Mouse (Mus musculus) brain, embryonic 18.5 days (tissue): ENCODE data around the gene Actrt2.

Source experiments
- DNase-seq: peaks from one replicate; pipeline ENCODE4 v3.0.0-alpha.2; 2012; ENCODE audit warnings: low read depth, low spot score

Gene Actrt2

GRCm38 (mm10) chr4:154683068-154683752 lies 15.5 kb upstream of the Actrt2 start:
- no peak for DNase-seq

DNA sequence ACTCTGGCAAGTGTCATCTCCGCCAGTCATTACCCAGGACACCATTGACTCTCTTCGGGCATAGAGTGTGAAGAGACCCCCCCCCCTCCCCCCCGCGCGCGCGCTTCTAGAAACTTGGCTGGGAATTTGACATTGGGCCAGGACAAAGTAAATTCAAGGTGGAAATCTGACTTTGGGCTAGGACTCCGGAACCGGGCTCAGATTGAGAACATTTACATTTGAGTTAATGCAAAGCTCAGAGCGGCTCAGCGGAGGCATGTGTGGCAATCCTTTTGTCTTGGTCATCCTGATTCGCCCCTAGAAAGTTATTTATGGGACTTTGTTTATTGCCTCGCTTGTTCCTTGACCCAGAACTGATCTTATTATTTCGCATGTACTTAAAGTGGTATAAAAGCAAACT lies 14.6 kb upstream of the Actrt2 start:
- no peak for DNase-seq

DNA sequence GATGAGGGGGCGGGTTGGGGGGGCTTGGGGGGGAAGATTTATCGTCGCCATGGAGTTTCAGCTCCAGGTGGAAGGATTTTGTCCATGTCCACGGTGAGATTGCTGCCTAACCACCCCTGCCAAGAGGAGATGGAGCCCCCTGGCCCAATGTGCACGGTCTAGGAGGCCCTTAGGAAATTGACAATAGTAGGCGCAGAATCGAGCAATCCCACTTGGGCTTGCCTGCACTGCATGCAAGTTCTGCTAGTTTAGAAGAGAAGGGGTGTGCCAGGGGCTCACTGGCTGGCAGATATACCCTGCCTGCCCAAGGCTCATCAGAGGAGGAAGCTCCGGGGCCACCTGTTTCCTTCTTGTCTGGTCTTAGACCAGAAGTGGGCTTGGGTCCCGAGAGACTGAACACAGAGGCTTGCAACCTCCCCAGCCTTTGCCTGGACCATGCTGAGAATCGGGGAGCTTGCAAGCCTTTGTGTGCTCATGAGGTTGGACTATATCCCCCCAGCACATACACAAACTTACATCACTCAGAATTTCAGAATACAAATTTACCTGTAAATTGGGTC lies 7.9 kb upstream of the Actrt2 start:
- no peak for DNase-seq

DNA sequence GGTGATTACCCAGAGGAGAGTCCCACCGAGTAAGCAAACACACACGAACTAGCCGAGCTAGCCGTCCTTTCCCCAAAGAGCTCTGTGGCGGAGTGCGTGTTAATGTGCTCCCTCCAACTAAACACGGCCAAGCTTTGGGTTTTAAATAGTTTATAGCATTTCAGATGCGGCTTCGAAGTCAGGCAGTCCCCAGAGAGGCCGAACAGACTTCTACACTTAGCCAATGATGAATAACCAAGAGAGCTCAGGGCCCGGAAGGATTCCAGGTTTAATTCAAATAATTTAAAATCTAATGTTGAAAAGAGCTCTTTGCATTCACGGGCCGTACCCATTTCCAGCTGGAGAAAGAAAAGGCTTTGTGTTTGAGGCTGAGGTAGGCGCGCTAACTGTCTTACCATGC lies 7.3 kb upstream of the Actrt2 start:
- no peak for DNase-seq

DNA sequence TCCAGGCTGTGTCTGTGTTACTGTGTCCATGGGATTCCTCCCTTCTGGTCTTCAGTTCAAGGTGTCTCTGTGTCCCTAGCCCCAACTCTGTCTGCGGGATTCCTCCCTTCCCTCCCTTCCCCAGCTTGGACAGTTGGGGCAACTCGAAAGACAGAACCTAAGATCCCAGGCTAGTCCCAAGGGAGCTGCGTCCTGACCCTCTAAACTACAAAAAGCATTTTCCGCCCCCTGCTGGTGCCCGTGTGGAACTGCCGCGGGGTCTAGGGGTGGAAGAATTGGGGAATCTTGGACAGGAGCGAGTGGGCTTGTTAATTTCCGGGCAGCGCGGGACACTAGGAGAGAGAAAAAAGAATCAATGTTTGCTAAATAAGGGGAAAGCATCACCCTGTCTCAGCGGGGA lies 6.9 kb upstream of the Actrt2 start:
- DNase-seq = no peak

DNA sequence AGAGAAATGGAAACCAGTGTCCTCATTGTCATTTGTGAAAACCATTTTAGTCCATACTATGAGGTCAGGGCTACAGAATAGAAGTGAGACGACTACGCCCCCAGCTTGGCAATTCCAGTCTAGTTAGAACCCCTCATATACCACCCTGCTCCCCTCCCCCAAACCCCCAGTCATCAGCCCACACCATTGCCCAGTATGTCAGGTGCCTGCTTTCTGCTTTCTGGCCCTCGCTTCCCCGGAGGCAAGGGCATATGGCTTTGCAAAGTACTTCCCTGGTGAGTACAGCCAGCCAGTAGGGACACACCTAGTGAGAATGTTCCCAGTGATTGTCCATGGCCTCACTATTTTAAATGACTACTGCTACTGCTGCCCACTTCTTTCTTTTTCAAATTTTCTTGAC lies 6.3 kb upstream of the Actrt2 start:
- DNase-seq = no peak

GRCm38 (mm10) chr4:154672027-154672426 lies 4.4 kb upstream of the Actrt2 start:
- DNase-seq = no peak

- no peak for DNase-seq
These were observed 3.7 kb upstream of the Actrt2 start for GRCm38 (mm10) chr4:154671232-154671912.

DNA sequence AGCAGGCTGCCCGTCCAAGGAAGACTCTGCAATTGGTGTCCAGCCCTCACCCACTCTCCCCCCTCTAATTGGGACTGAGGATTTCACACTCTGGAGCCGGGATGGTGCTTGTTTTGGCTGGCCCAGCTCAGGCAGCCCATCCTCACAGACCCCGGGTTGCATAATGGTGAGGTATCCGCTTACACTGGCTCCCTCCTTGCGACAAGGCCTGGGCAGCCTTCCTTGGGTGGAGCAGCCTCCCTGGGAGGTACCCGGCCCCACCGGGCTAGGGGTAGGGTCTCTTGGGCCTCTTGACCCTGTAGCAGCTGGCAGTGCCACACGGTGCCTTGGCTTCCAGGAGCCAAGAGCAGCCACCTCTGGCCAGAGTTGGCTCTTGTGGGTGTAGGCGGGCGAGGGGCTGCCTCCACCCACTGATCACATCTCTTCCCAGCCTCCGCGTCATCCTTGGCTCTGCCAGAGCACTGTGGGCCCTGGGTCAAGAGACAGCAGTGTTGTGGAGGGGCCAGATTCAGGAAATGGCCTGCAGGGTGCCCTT lies 4.9 kb downstream of the Actrt2 start:
- no peak for DNase-seq

DNA sequence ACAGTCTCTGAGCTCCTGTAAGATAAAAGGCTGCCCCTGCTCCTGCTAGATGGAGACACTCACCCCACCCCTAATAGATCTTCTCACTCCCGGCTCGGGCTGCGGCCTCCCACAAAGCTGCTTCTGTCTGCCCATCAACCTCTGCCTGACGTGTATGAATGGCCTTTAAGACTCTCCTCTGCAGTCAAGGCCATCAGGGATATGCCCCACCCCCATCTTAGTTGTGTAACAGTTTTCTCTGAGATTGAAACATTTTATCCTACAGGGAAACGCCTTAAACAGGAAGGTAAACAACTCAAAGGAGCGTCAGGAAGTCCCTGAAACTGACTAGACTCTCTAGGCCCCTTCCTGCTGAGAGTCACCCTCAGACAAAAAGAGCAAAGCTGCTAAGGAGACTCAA lies 6.4 kb downstream of the Actrt2 start:
- DNase-seq = no peak

DNA sequence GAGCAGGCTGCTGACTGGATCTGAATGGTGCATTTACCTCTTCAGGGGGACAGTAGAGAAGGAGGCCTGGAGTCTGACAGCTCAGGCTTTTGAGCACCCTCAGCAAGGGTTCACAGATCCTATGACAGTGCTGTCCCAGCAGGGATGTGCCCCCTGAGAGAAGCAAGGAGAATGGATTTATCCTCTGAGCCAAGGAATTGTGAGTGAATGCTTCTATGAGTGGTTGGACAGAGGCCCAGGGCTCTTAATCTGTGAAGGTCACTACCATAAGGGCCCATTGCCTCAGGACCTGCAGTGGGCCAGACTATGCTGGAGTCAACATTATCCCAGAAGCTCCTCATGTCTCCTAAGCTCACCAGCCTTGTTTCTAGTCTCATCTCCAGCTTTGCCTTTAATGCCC lies 7.6 kb downstream of the Actrt2 start:
- no peak for DNase-seq

- no peak for DNase-seq
These were observed 12.3 kb downstream of the Actrt2 start for GRCm38 (mm10) chr4:154655134-154655910.

DNA sequence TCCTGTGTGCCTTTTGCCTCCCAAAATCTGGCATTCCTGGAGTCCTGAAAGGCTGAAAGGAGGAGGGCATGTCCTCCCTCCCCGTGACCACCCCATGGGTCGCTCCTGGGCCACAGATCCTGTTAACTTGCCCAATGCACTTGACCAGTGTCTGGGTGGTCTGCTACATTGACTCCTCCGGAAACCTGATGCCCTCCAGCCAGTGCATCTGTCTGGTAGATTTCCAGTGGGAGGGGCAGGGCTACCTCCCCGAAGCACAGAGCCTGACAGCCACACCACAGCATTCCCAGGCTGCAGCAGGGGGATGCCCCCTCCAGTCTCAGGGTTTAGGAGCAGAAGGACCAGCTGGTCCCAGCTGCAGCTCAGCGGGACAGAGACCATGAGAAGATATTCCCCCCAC lies 15.2 kb downstream of the Actrt2 start:
- DNase-seq = no peak

- no peak for DNase-seq
These were observed 18.5 kb downstream of the Actrt2 start for GRCm38 (mm10) chr4:154649083-154649747.

- no peak for DNase-seq
These were observed 25.2 kb downstream of the Actrt2 start for GRCm38 (mm10) chr4:154642496-154642895.

DNA sequence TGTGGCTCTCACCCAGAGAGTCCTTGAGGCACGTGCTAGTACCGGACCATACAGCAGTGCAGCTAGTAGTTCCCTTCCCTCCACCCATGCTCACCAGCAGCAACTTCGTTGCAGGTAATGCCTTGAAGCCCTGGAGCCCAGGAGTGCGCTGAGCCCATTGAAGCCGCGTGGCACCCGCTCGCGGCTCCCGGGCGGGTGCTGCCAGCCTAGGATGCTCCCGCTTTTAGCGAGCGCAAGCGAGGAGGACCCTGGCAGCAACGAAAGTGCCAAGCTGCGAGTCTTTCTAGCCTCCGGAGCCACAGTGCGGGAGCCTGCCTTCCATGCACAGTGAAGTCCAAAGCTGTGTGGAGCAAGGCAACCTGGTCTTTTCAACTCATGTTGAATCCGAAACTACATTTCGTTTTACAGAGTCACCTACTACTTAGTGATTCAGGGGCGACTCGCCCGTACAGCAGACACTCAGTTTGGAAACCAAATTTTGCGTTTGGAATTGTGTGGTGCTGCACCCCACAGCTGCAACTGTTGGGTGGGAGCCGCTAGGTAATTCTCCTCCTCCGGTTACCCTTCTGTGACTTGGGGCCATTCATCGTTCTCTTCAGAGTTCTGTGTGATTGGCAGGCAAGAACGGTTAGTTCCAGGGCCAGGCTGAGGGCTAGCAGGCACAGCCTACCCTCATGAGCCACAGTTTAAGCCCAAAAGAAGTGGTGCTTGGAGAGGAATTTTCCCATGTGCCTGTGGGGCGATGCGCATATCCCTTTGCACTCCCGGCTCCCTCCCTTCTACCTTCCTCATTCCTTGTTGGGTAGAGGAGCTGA lies 26.2 kb downstream of the Actrt2 start:
- DNase-seq = no peak

- DNase-seq = no peak
These were observed 27.0 kb downstream of the Actrt2 start for GRCm38 (mm10) chr4:154640443-154641295.

GRCm38 (mm10) chr4:154639591-154640442 lies 27.9 kb downstream of the Actrt2 start:
- no peak for DNase-seq

DNA sequence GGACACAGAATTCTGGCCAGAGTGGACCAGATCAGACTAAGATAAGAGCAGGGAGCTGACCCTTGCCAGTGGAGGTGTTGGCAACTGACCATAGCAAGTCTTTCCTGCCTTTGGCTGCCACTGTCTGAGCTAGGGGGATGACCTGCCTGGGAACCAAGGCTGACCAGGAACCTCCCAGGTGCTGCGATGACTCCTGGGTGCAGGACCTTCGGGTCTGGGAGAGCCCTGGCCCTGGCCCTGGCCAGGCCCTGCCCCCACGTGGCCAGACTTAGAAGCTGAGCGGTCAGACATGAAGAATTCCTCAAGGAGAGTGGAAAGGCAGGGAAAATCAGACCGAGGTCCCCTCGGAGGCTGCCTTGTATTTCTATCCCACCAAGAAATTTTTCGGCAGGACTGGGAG lies 28.5 kb downstream of the Actrt2 start:
- no peak for DNase-seq
